Mouse (Mus musculus): ENCODE results near the gene Itga9. TPM values are rescaled to one million over a fixed set of nuclear protein-coding genes. Genes with fewer than 3 reads are reported as not detected.

Gene Itga9
- 12.6 and 12.9 TPM in 2 replicates for polyA plus RNA-seq (2016; fragmentation: Nextera tagmentation; extraction: Ambion mirVana)

- H3K4me2 ChIP-seq = peak within 1 kb of the TSS; percentile 94
- H3K4me1 ChIP-seq (replicated peaks) = peaks cover 34% of the 10 kb centered on the region
- peak within 1 kb of the TSS; percentile 94 for H3K9ac ChIP-seq (replicated peaks)
- H3K27ac ChIP-seq = peak within 1 kb of the TSS; percentile 76; the same call in 1 of the 2 replicates
- 12% methylated on average over 41 of the region's 42 CpGs for WGBS
- peak within 1 kb of the TSS; percentile 84 for H3K4me3 ChIP-seq (replicated peaks)
- 0 out of 2 replicates have a peak, but pooled peaks cover 3% of the 10 kb centered on the region for H3K27me3 ChIP-seq
- H3K36me3 ChIP-seq = no peaks in the 10 kb centered on the region
- no peaks in the 10 kb centered on the region for H3K9me3 ChIP-seq
- ATAC-seq (ENCODE audit: insufficient number of reproducible peaks, insufficient read depth, low FRiP score, low TSS enrichment, low read depth) = peak; percentile 81
These were observed at the start of gene Itga9 for GRCm38 (mm10) chr9:118606148-118606816. TSS of gene Itga9 (plus strand) at chr9:118606690.

- no peak for ATAC-seq (ENCODE audit: insufficient number of reproducible peaks, insufficient read depth, low FRiP score, low TSS enrichment, low read depth)
- no peaks in the 10 kb centered on the region for H3K9me3 ChIP-seq
- H3K27me3 ChIP-seq = no peaks in the 10 kb centered on the region
- no peaks in the 10 kb centered on the region for H3K4me1 ChIP-seq (replicated peaks)
- 93% methylated on average over 24 of the region's 24 CpGs for WGBS
- H3K36me3 ChIP-seq = peaks cover 90% of the 10 kb centered on the region
- H3K4me2 ChIP-seq = no peak overlapping the region
- no peak overlapping the region for H3K9ac ChIP-seq (replicated peaks)
- no peak overlapping the region for H3K4me3 ChIP-seq (replicated peaks)
- no peak overlapping the region for H3K27ac ChIP-seq
These were observed 49.3 kb upstream of the Itga9 start for GRCm38 (mm10) chr9:118556951-118557780.

- 96% methylated on average over 11 of the region's 11 CpGs for WGBS
- no peak overlapping the region for H3K9ac ChIP-seq (replicated peaks)
- H3K4me1 ChIP-seq (replicated peaks) = no peaks in the 10 kb centered on the region
- H3K36me3 ChIP-seq = peaks cover 96% of the 10 kb centered on the region
- no peak for ATAC-seq (ENCODE audit: insufficient number of reproducible peaks, insufficient read depth, low FRiP score, low TSS enrichment, low read depth)
- H3K9me3 ChIP-seq = no peaks in the 10 kb centered on the region
- no peak overlapping the region for H3K27ac ChIP-seq
- H3K27me3 ChIP-seq = no peaks in the 10 kb centered on the region
- no peak overlapping the region for H3K4me2 ChIP-seq
- no peak overlapping the region for H3K4me3 ChIP-seq (replicated peaks)
These were observed 43.1 kb upstream of the Itga9 start for GRCm38 (mm10) chr9:118563356-118563755.

- Histone ChIP-seq H3K9ac (replicated peaks) (no peak overlapping the region), H3K4me3 (replicated peaks) (no peak overlapping the region), H3K36me3 (peaks cover 92% of the 10 kb centered on the region), H3K4me2 (no peak overlapping the region), H3K27ac (no peak overlapping the region), H3K9me3 (no peaks in the 10 kb centered on the region), H3K4me1 (replicated peaks) (no peaks in the 10 kb centered on the region), H3K27me3 (no peaks in the 10 kb centered on the region)
- ATAC-seq (ENCODE audit: insufficient number of reproducible peaks, insufficient read depth, low FRiP score, low TSS enrichment, low read depth) = no peak
- WGBS = 89% methylated on average over 7 of the region's 7 CpGs
These were observed 42.6 kb upstream of the Itga9 start for GRCm38 (mm10) chr9:118563866-118564265.

- no peak for ATAC-seq (ENCODE audit: insufficient number of reproducible peaks, insufficient read depth, low FRiP score, low TSS enrichment, low read depth)
- Histone ChIP-seq H3K9me3 (no peaks in the 10 kb centered on the region), H3K27me3 (no peaks in the 10 kb centered on the region), H3K27ac (no peak overlapping the region), H3K9ac (replicated peaks) (no peak overlapping the region), H3K4me2 (no peak overlapping the region), H3K4me3 (replicated peaks) (no peak overlapping the region), H3K36me3 (peaks cover 92% of the 10 kb centered on the region), H3K4me1 (replicated peaks) (no peaks in the 10 kb centered on the region)
- 93% methylated on average over 16 of the region's 16 CpGs for WGBS
These were observed 41.8 kb upstream of the Itga9 start for GRCm38 (mm10) chr9:118564696-118565095.

GRCm38 (mm10) chr9:118569328-118569727 is 37.2 kb upstream of the Itga9 start:
- Histone ChIP-seq H3K27ac (no peak overlapping the region), H3K9me3 (no peaks in the 10 kb centered on the region)
- no peak for ATAC-seq (ENCODE audit: insufficient number of reproducible peaks, insufficient read depth, low FRiP score, low TSS enrichment, low read depth)

GRCm38 (mm10) chr9:118570865-118571264 is 35.6 kb upstream of the Itga9 start:
- H3K9ac ChIP-seq (replicated peaks) = no peak overlapping the region
- no peak for ATAC-seq (ENCODE audit: insufficient number of reproducible peaks, insufficient read depth, low FRiP score, low TSS enrichment, low read depth)
- H3K4me3 ChIP-seq (replicated peaks) = no peak overlapping the region
- H3K4me2 ChIP-seq = no peak overlapping the region
- H3K36me3 ChIP-seq = peaks cover 88% of the 10 kb centered on the region
- no peaks in the 10 kb centered on the region for H3K27me3 ChIP-seq
- H3K9me3 ChIP-seq = no peaks in the 10 kb centered on the region
- H3K4me1 ChIP-seq (replicated peaks) = no peaks in the 10 kb centered on the region
- H3K27ac ChIP-seq = no peak overlapping the region
- WGBS = 77% methylated on average over 4 of the region's 4 CpGs

More at GRCm38 (mm10) chr9:118569328-118569727, 37.2 kb upstream of the Itga9 start:
- Histone ChIP-seq H3K4me2 (no peak overlapping the region), H3K27me3 (no peaks in the 10 kb centered on the region), H3K9ac (replicated peaks) (no peak overlapping the region), H3K36me3 (peaks cover 88% of the 10 kb centered on the region), H3K4me1 (replicated peaks) (no peaks in the 10 kb centered on the region), H3K4me3 (replicated peaks) (no peak overlapping the region)
- WGBS = 91% methylated on average over 6 of the region's 6 CpGs

- Histone ChIP-seq H3K27me3 (no peaks in the 10 kb centered on the region), H3K36me3 (peaks cover 88% of the 10 kb centered on the region), H3K9ac (replicated peaks) (no peak overlapping the region), H3K9me3 (no peaks in the 10 kb centered on the region), H3K4me3 (replicated peaks) (no peak overlapping the region), H3K4me1 (replicated peaks) (no peaks in the 10 kb centered on the region), H3K27ac (no peak overlapping the region), H3K4me2 (no peak overlapping the region)
- ATAC-seq (ENCODE audit: insufficient number of reproducible peaks, insufficient read depth, low FRiP score, low TSS enrichment, low read depth) = no peak
- WGBS = 89% methylated on average over 4 of the region's 4 CpGs
These were observed 34.8 kb upstream of the Itga9 start for GRCm38 (mm10) chr9:118571701-118572100.

GRCm38 (mm10) chr9:118574911-118575310 is 31.6 kb upstream of the Itga9 start:
- H3K9me3 ChIP-seq = no peaks in the 10 kb centered on the region
- no peaks in the 10 kb centered on the region for H3K4me1 ChIP-seq (replicated peaks)
- no peak overlapping the region for H3K4me2 ChIP-seq
- H3K36me3 ChIP-seq = peaks cover 88% of the 10 kb centered on the region
- H3K4me3 ChIP-seq (replicated peaks) = no peak overlapping the region
- WGBS = 92% methylated on average over 5 of the region's 5 CpGs
- no peak for ATAC-seq (ENCODE audit: insufficient number of reproducible peaks, insufficient read depth, low FRiP score, low TSS enrichment, low read depth)
- no peak overlapping the region for H3K27ac ChIP-seq
- H3K9ac ChIP-seq (replicated peaks) = no peak overlapping the region
- no peaks in the 10 kb centered on the region for H3K27me3 ChIP-seq

GRCm38 (mm10) chr9:118580371-118580770 is 26.1 kb upstream of the Itga9 start:
- no peak overlapping the region for H3K4me2 ChIP-seq
- WGBS = 72% methylated on average over 6 of the region's 6 CpGs
- no peak overlapping the region for H3K4me3 ChIP-seq (replicated peaks)

GRCm38 (mm10) chr9:118582757-118583156 is 23.7 kb upstream of the Itga9 start:
- Histone ChIP-seq H3K27me3 (no peaks in the 10 kb centered on the region), H3K9me3 (no peaks in the 10 kb centered on the region), H3K9ac (replicated peaks) (no peak overlapping the region), H3K27ac (no peak overlapping the region), H3K4me2 (no peak overlapping the region), H3K4me3 (replicated peaks) (no peak overlapping the region), H3K36me3 (peaks cover 45% of the 10 kb centered on the region), H3K4me1 (replicated peaks) (peaks cover 9% of the 10 kb centered on the region; the same call in 1 of the 2 replicates)
- no peak for ATAC-seq (ENCODE audit: insufficient number of reproducible peaks, insufficient read depth, low FRiP score, low TSS enrichment, low read depth)
- WGBS = 73% methylated on average over 6 of the region's 6 CpGs

More at GRCm38 (mm10) chr9:118580371-118580770, 26.1 kb upstream of the Itga9 start:
- Histone ChIP-seq H3K36me3 (peaks cover 66% of the 10 kb centered on the region), H3K27me3 (no peaks in the 10 kb centered on the region), H3K4me1 (replicated peaks) (0 out of 2 replicates have a peak, but pooled peaks cover 4% of the 10 kb centered on the region), H3K27ac (no peak overlapping the region), H3K9ac (replicated peaks) (no peak overlapping the region), H3K9me3 (no peaks in the 10 kb centered on the region)
- no peak for ATAC-seq (ENCODE audit: insufficient number of reproducible peaks, insufficient read depth, low FRiP score, low TSS enrichment, low read depth)

Measured in limb, embryonic 12.5 days (tissue).